Mouse (Mus musculus) myocyte (in vitro differentiated cells): ENCODE results near the gene Cisd1.

Experiments used
- MAX ChIP-seq: IDR thresholded peaks from one replicate; pipeline ENCODE4 v1.6.1; 2011; ENCODE audit warnings: low read depth, mild to moderate bottlenecking, control low read depth
- MYOG ChIP-seq, 3 experiments: IDR thresholded peaks; one replicate each; pipeline ENCODE4 v1.6.1; 2011; ENCODE audit warnings: control low read depth in 2 of 3, low read depth in 2 of 3, mild to moderate bottlenecking in 2 of 3; ENCODE audit not compliant: insufficient read length in 2 of 3, control insufficient read depth in 1 of 3, insufficient read depth in 1 of 3

GRCm38 (mm10) chr10:71380406-71380805, 35.7 kb upstream of the Cisd1 start:
- TF ChIP-seq MAX (no peak), MYOG (IDR thresholded peaks at IDR 0.05; ENCODE audit: control insufficient read depth in 1 of 3, insufficient read depth in 1 of 3, insufficient read length in 2 of 3, low read depth in 2 of 3) (no peak)
